Mouse (Mus musculus) cerebellum, adult 2 months (tissue): ENCODE measurements around the gene Copz2. TPM values are rescaled to one million over a fixed set of nuclear protein-coding genes. Genes with fewer than 3 reads are reported as not detected.

Source experiments
- DNase-seq, 2 experiments: peaks; one replicate each; pipeline ENCODE4 v3.0.0; 2021
- H3K27ac ChIP-seq: fragments of 200-500 bp; 2 replicates; pipeline ENCODE4 v1.5.1; 2012; ENCODE audit warnings: low read length, control low read depth, inconsistent platforms; ENCODE audit not compliant: insufficient read depth
- H3K27me3 ChIP-seq: fragments of 200-500 bp; 2 replicates; pipeline ENCODE4 v1.6.1; 2012; ENCODE audit warnings: inconsistent platforms, mild to moderate bottlenecking, low read length, moderate library complexity; ENCODE audit not compliant: control insufficient read depth, insufficient read depth
- H3K4me1 ChIP-seq: fragments of 200-500 bp; 2 replicates; pipeline ENCODE4 v1.6.1; 2011; ENCODE audit warnings: low read length; ENCODE audit not compliant: control insufficient read depth, insufficient read depth
- H3K4me3 ChIP-seq: fragments of 200-500 bp; replicated peaks from 2 replicates; pipeline ENCODE3; 2011; ENCODE audit warnings: mild to moderate bottlenecking, low read depth, low read length, control low read depth; ENCODE audit not compliant: insufficient read depth
- CTCF ChIP-seq: fragments of 200-500 bp; IDR thresholded peaks from 2 replicates; pipeline ENCODE4 v1.5.1; 2011; ENCODE audit warnings: low read depth, mild to moderate bottlenecking, control low read depth, low read length, moderate library complexity, borderline replicate concordance; ENCODE audit not compliant: insufficient read depth
- POLR2A ChIP-seq: fragments of 200-500 bp; IDR thresholded peaks from 2 replicates; pipeline ENCODE4 v1.6.1; 2011; ENCODE audit warnings: low read length, control low read depth, borderline replicate concordance; ENCODE audit not compliant: insufficient read depth
- WGBS: fragments of 180-500 bp; shearing (Covaris S2); methylation state at CpG from one replicate; pipeline ENCODE4 v1.1.7; 2018; 5-methylcytosine and 5-hydroxymethylcytosine counted together
- polyA plus RNA-seq: library from polyadenylated mRNA; depleted of rRNA; stranded (reverse); fragments of >200 nt; gene quantifications from 2 replicates; pipeline ENCODE4 v1.2.3, GENCODE M21; 2012

Gene Copz2
- polyA plus RNA-seq, 1 experiment: 10.9 TPM

DNA sequence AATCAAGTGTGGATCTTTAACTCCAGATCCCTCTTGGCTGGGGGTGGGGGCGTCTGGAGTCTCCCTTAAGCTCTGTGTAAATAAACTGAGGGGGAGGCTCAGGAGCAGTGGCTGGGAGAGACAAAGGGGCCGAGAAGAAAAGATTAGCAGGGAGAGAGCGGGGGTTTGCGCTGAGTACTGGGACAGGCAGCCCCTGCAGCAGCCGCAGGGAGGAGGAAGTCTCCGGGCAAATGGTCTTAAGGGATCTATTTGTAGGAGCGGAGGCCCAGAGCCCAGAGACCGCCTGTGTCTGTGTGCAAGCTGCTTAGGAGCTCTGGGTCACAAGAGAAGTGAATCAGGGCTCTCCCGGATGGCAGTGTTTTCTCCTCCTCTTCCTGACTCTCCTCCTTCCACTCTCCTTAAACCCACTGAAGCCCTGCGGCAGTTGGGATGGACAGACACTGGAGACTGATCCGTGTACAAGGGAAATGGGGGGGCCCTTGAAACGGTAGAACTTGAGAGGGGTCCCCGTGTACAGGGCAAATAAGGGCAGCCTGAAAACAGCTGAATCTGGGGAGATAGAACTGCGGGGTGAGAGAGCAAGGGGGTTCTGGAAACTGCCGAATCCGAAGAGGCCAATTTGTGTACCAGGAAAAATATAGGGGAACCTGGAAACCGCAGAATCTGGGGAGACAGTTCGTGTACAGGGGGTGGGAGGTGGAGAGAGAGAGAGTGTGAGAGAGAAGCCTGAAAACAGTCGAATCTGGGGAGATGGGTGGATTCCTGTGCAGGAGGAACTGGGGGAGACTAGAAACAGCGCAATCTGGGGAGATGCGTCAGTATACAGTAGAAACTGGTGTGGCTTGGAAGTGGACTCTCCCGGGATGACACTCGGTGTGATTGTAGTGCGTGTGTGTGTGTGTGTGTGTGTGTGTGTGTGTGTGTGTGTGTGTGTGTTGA lies 23.0 kb downstream of the Copz2 start:
- WGBS: 44% methylated on average over 24 of the region's 24 CpGs
- DNase-seq: no peak
- Histone ChIP-seq H3K27ac (no peak overlapping the region), H3K4me3 (no peak overlapping the region), H3K4me1 (no peaks in the 10 kb centered on the region; the same call in 1 of the 2 replicates), H3K27me3 (no peaks in the 10 kb centered on the region)
- TF ChIP-seq CTCF: no peak
- TF ChIP-seq POLR2A: no peak

DNA sequence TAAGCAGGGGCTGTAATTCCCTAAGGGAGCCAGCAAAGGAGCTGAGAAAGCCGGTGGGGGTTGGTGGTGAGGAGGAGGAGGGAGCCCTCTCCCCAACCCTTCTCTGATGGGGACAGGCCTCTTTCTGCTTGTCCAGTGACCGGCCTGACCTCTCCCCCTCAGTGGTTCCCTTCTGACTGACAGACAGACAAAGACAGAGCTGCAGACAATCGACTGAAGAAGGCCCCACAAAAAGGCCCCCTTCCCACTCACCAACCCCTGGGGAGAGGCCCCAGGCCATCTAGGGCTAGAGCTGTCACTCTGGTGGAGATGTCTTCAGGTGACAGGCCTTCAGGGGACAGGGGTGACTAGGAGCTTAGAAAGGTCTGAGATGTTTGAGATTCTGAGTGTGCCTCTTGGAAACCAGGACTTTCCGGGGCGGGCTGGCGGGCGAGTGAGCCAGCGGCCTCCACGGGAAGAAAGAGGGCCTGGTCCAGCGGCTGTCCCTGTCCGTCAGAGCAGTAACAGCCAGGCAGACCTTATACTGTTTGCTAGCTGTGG lies 24.0 kb downstream of the Copz2 start:
- Histone ChIP-seq H3K27ac (no peak overlapping the region), H3K4me1 (no peaks in the 10 kb centered on the region; the same call in 1 of the 2 replicates), H3K4me3 (no peak overlapping the region), H3K27me3 (no peaks in the 10 kb centered on the region)
- DNase-seq: no peak
- WGBS: 61% methylated on average over 11 of the region's 11 CpGs
- TF ChIP-seq POLR2A (no peak), CTCF (no peak)

DNA sequence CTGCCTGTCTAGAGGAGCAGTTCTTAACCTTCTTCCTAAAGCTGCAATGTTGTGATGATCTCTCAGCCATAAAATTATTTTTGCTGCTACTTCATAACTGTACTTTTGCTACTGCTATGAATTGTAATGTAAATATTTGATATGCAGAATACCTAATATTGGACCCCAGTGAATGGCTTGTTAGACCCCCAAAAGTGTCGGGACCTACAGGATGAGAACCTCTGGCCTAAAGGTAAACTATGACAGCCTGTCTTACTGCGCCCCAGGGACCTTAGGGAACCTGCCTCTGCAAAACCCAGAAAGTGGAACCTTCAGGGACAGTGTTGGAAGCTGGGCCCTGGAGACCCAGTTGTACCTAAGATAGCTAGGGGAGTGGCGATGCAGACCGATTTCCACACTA lies 25.6 kb downstream of the Copz2 start:
- Histone ChIP-seq H3K27ac (no peak overlapping the region), H3K4me3 (peak overlapping the region; percentile 50), H3K27me3 (no peaks in the 10 kb centered on the region), H3K4me1 (no peaks in the 10 kb centered on the region; the same call in 1 of the 2 replicates)
- TF ChIP-seq POLR2A (no peak), CTCF (no peak)
- WGBS: 38% methylated on average over 4 of the region's 4 CpGs
- DNase-seq: no peak

DNA sequence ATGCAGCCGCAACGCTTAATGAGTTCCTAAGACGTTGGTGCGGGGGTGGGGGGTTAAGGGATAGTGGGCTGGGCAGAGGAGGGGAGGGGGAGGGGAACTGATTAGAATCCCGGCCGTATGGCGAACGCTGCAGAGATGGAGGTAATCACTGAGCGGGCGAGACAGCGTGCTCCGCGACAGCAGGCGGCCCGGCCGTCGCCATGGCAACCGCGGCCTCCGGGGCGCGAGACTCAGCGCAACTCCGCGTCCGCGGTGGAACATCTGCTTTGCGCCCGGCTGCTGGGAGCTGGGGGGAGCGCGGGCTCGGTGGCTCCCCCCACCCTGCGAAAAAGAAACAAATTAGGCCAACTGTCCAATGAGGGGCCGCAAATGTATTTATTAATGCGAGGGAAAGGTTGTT lies 26.1 kb downstream of the Copz2 start:
- DNase-seq: peak; percentile 67 to 72
- H3K4me1 ChIP-seq: no peaks in the 10 kb centered on the region; the same call in 1 of the 2 replicates
- no peaks in the 10 kb centered on the region for H3K27me3 ChIP-seq
- no peak overlapping the region for H3K27ac ChIP-seq
- TF ChIP-seq POLR2A: no peak
- no peak for TF ChIP-seq CTCF
- WGBS: under 1% methylated on average over 35 of the region's 35 CpGs
- H3K4me3 ChIP-seq: peak overlapping the region; percentile 50

DNA sequence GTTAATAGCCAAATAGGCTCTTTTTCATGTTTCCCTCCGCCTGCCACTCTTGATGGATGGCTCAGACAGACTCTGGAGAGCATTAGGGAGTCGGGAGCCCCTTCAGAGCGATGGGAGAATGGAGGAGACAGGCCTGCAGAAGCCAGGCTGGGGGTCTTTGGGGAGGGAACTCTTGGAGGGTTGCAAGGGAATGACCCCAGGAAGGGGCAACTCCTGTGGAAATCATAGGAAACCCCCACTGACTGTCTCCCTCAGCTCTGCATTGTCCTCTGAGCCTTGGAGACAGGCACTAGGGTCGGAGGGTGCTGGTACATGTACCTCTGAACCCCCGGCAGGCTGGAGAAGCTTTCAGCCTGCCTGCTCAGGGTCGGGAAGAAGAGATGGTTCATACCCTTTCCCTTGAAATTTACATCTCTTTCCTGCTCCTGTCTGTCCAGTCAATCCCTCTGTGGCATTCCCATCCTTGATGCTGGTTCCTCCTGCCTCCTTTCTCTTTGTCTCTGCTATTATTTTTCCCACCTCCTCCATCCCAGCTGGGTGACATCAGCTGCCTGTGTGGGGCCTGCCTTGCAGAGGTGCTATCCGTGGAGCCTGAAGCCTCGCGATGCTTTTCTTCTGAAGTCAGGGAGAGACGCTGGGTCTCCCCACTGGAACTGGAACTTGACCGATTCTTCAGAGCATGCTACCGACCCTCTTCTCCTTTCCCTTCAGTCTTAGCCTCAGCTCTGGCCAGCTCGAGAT lies 26.8 kb downstream of the Copz2 start:
- H3K27ac ChIP-seq: no peak overlapping the region
- DNase-seq: no peak
- no peaks in the 10 kb centered on the region; the same call in 1 of the 2 replicates for H3K4me1 ChIP-seq
- no peak overlapping the region for H3K4me3 ChIP-seq
- no peaks in the 10 kb centered on the region for H3K27me3 ChIP-seq
- WGBS: 64% methylated on average over 13 of the region's 13 CpGs
- TF ChIP-seq CTCF (no peak), POLR2A (no peak)

DNA sequence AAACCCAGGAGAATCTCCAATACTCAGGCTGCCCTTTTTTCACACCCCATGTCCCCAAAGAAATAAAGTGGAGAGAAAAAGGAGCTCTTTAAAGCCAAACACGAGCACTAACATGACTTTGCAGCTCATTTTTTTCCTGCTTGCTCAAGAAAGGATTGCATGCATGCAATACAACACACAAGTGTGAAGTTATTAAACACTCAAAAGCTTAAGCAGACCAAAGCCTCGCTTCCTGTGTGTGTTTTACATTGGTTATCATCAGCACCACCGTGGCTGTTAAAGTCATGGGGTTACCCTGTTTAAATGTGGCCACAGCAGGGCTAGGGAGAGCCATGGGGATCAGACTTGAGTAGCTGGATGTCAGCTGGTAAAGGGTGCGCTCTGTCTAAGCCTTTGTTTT lies 27.4 kb downstream of the Copz2 start:
- Histone ChIP-seq H3K27me3 (no peaks in the 10 kb centered on the region), H3K27ac (no peak overlapping the region), H3K4me1 (no peaks in the 10 kb centered on the region; the same call in 1 of the 2 replicates), H3K4me3 (no peak overlapping the region)
- WGBS: 80% methylated on average over 4 of the region's 4 CpGs
- TF ChIP-seq CTCF (no peak), POLR2A (no peak)
- DNase-seq: no peak

DNA sequence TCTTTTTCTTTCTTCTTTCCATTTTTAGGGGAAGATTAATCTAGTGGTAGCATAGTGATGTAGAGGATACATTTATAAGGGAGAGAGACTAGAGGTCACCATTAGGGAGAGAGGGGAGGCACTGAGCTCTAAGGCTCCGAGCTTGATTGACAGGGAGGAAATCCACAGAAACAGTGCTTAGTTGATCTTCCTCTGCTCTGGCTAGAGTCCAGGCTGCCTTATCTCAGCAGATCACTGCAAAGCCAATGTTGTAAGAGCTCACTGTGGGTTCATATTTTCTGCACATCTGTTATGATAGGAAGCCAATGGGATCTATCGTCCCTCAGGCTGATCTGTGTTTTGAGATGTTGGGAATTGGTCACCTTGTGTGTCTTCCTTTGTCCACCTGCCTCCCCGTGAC lies 29.0 kb downstream of the Copz2 start:
- Histone ChIP-seq H3K27me3 (no peaks in the 10 kb centered on the region), H3K4me1 (no peaks in the 10 kb centered on the region; the same call in 1 of the 2 replicates), H3K4me3 (no peak overlapping the region), H3K27ac (no peak overlapping the region)
- TF ChIP-seq CTCF (no peak), POLR2A (no peak)
- DNase-seq: no peak
- 86% methylated on average over 3 of the region's 3 CpGs for WGBS
